Comparison of ENCODE assay signal across 28 mouse cellular contexts in genomic region chr7:121011794-121012689, GRCm38 (mm10). TPM values are rescaled to one million over a fixed set of nuclear protein-coding genes. Genes with fewer than 3 reads are reported as not detected.
DNase-seq lines count a peak whose midpoint lies in the region; ATAC-seq lines count a peak whose summit lies in the region.
"Had no signal": no experiment of that assay in that cellular context is flagged by ENCODE, and none has a peak within 500 bp of the region (broad histone marks: within the 10 kb centered on the region; RNA-seq: fewer than 3 reads in every experiment).

No protein-coding gene starts in this region.

- no peak overlapping the region for H3K4me2 ChIP-seq in forebrain, embryonic 12.5 days
- H3K4me2 ChIP-seq in midbrain, embryonic 15.5 days = no peak overlapping the region
- peak overlapping the region; percentile 14; the same call in 1 of the 2 replicates for H3K4me2 ChIP-seq in limb, embryonic 15.5 days
- H3K4me2 ChIP-seq: heart, embryonic 11.5 days had no signal

- 65% methylated on average over 10 of the region's 10 CpGs for WGBS in forebrain, embryonic 10.5 days
- 47% methylated on average over 10 of the region's 10 CpGs for WGBS in forebrain, embryonic 12.5 days
- WGBS in midbrain, embryonic 15.5 days = 55% methylated on average over 10 of the region's 10 CpGs
- 81% methylated on average over 10 of the region's 10 CpGs for WGBS in midbrain, embryonic 10.5 days
- WGBS in limb, embryonic 15.5 days = 28% methylated on average over 10 of the region's 10 CpGs

- peaks cover 18% of the 10 kb centered on the region for H3K4me1 ChIP-seq in forebrain, embryonic 10.5 days
- H3K4me1 ChIP-seq in forebrain, embryonic 12.5 days = peaks cover 9% of the 10 kb centered on the region
- H3K4me1 ChIP-seq in midbrain, embryonic 15.5 days = 0 out of 2 replicates have a peak, but pooled peaks cover 9% of the 10 kb centered on the region
- no peaks in the 10 kb centered on the region for H3K4me1 ChIP-seq in midbrain, embryonic 10.5 days
- H3K4me1 ChIP-seq in limb, embryonic 15.5 days = peaks cover 14% of the 10 kb centered on the region; the same call in 1 of the 2 replicates

- DNase-seq in forebrain, embryonic 10.5 days (ENCODE audit: extremely low spot score, low spot score) = no peak
- DNase-seq in midbrain, embryonic 10.5 days (ENCODE audit: low spot score) = no peak
- DNase-seq in forelimb bud, embryonic 11.5 days (ENCODE audit: low read depth, low spot score) = peak; percentile 64
- DNase-seq in liver = no peak
- DNase-seq: adrenal gland, postnatal 10 days; cerebellum, adult 11 months; cerebellum, postnatal 10 days; heart, postnatal 10 days; kidney, adult 8-10 months; kidney, postnatal 25 days; layer of hippocampus, adult 9-11 months; left cerebral cortex, postnatal 4 days; lung, postnatal 14 days; right cerebral cortex, postnatal 25 days; thymus, adult 2 months had no signal

- no peak overlapping the region for H3K9ac ChIP-seq in forebrain, embryonic 12.5 days
- H3K9ac ChIP-seq in midbrain, embryonic 15.5 days = no peak overlapping the region
- no peak overlapping the region for H3K9ac ChIP-seq in limb, embryonic 15.5 days

- no peak overlapping the region for H3K4me3 ChIP-seq in forebrain, embryonic 10.5 days
- H3K4me3 ChIP-seq in forebrain, embryonic 12.5 days (replicated peaks) = no peak overlapping the region
- H3K4me3 ChIP-seq in midbrain, embryonic 15.5 days = no peak overlapping the region
- H3K4me3 ChIP-seq in midbrain, embryonic 10.5 days = no peak overlapping the region
- no peak overlapping the region for H3K4me3 ChIP-seq in limb, embryonic 15.5 days
- H3K4me3 ChIP-seq: left cerebral cortex, adult 2 months had no signal

- no peaks in the 10 kb centered on the region for H3K9me3 ChIP-seq in forebrain, embryonic 10.5 days
- H3K9me3 ChIP-seq in forebrain, embryonic 12.5 days = no peaks in the 10 kb centered on the region
- no peaks in the 10 kb centered on the region for H3K9me3 ChIP-seq in midbrain, embryonic 15.5 days
- H3K9me3 ChIP-seq in midbrain, embryonic 10.5 days (replicated peaks) = no peaks in the 10 kb centered on the region
- H3K9me3 ChIP-seq in limb, embryonic 15.5 days = no peaks in the 10 kb centered on the region
- H3K9me3 ChIP-seq: G1E had no signal

- peak overlapping the region; percentile 48; the same call in 1 of the 2 replicates for H3K27ac ChIP-seq in forebrain, embryonic 10.5 days
- no peak overlapping the region for H3K27ac ChIP-seq in forebrain, embryonic 12.5 days
- H3K27ac ChIP-seq in midbrain, embryonic 15.5 days = no peak overlapping the region
- no peak overlapping the region for H3K27ac ChIP-seq in midbrain, embryonic 10.5 days (replicated peaks)
- H3K27ac ChIP-seq in limb, embryonic 15.5 days = peak overlapping the region; percentile 61
- H3K27ac ChIP-seq: left cerebral cortex, adult 2 months had no signal

- no peaks in the 10 kb centered on the region for H3K36me3 ChIP-seq in forebrain, embryonic 10.5 days (replicated peaks)
- H3K36me3 ChIP-seq in forebrain, embryonic 12.5 days (replicated peaks) = no peaks in the 10 kb centered on the region
- H3K36me3 ChIP-seq in midbrain, embryonic 15.5 days (replicated peaks) = no peaks in the 10 kb centered on the region
- H3K36me3 ChIP-seq in midbrain, embryonic 10.5 days = no peaks in the 10 kb centered on the region
- no peaks in the 10 kb centered on the region for H3K36me3 ChIP-seq in limb, embryonic 15.5 days
- H3K36me3 ChIP-seq: G1E had no signal

- no peak for ATAC-seq in forebrain, embryonic 12.5 days (ENCODE audit: low FRiP score)
- ATAC-seq in midbrain, embryonic 15.5 days (replicated peaks) = peak; percentile 69; the same call in 1 of the 2 replicates
- ATAC-seq in limb, embryonic 15.5 days (ENCODE audit: insufficient number of reproducible peaks, low FRiP score, low TSS enrichment, low read depth) = peak; percentile 55; the same call in 1 of the 2 replicates
- ATAC-seq in monocyte, adult 5-6 weeks (replicated peaks; ENCODE audit: insufficient number of reproducible peaks, low FRiP score, low TSS enrichment, poor library complexity, severe bottlenecking) = no peak
- ATAC-seq: activated CD4-positive, CD25-positive, alpha-beta regulatory T cell, adult 4 months had no signal

- no peaks in the 10 kb centered on the region for H3K27me3 ChIP-seq in forebrain, embryonic 10.5 days (ENCODE audit: poor library complexity, severe bottlenecking)
- H3K27me3 ChIP-seq in forebrain, embryonic 12.5 days = no peaks in the 10 kb centered on the region
- H3K27me3 ChIP-seq in midbrain, embryonic 15.5 days (replicated peaks) = no peaks in the 10 kb centered on the region
- no peaks in the 10 kb centered on the region for H3K27me3 ChIP-seq in midbrain, embryonic 10.5 days (ENCODE audit: low read depth, poor library complexity, severe bottlenecking)
- no peaks in the 10 kb centered on the region for H3K27me3 ChIP-seq in limb, embryonic 15.5 days

RNA-seq across cellular contexts. Expression of gene Mettl9, which starts 22.2 kb away (rescaled TPM):
- polyA plus RNA-seq in forebrain, embryonic 10.5 days (2016; fragmentation: Nextera tagmentation; extraction: Ambion mirVana) = 184 and 188 TPM in 2 replicates
- 227 and 230 TPM in 2 replicates for polyA plus RNA-seq in forebrain, embryonic 12.5 days (2016; fragmentation: Nextera tagmentation; extraction: Ambion mirVana)
- 184 and 186 TPM in 2 replicates for polyA plus RNA-seq in midbrain, embryonic 15.5 days (2015; fragmentation: Nextera tagmentation; extraction: Ambion mirVana)
- polyA plus RNA-seq in midbrain, embryonic 10.5 days (2016; fragmentation: Nextera tagmentation; extraction: Ambion mirVana) = 205 and 210 TPM in 2 replicates
- polyA plus RNA-seq in limb, embryonic 15.5 days (2015; fragmentation: Nextera tagmentation; extraction: Ambion mirVana) = 150 and 171 TPM in 2 replicates
- total RNA-seq in monocyte, adult 5-6 weeks (2017) = 45.0 to 54.5 TPM (median 52.3 TPM) in 3 replicates

RNA-seq across cellular contexts. Expression of gene Mfsd13b, which starts 29.7 kb away (rescaled TPM):
- 0.37 and 0.68 TPM in 2 replicates for polyA plus RNA-seq in forebrain, embryonic 10.5 days (2016; fragmentation: Nextera tagmentation; extraction: Ambion mirVana)
- polyA plus RNA-seq in forebrain, embryonic 12.5 days (2016; fragmentation: Nextera tagmentation; extraction: Ambion mirVana) = 0.15 and 0.20 TPM in 2 replicates
- 0.18 and 0.49 TPM in 2 replicates for polyA plus RNA-seq in midbrain, embryonic 15.5 days (2015; fragmentation: Nextera tagmentation; extraction: Ambion mirVana)
- polyA plus RNA-seq in midbrain, embryonic 10.5 days (2016; fragmentation: Nextera tagmentation; extraction: Ambion mirVana) = 0.61 and 0.63 TPM in 2 replicates
- polyA plus RNA-seq in limb, embryonic 15.5 days (2015; fragmentation: Nextera tagmentation; extraction: Ambion mirVana) = 0.22 and 0.46 TPM in 2 replicates
- total RNA-seq in monocyte, adult 5-6 weeks (2017) = not detected in 3 replicates
- total RNA-seq: gastrocnemius, adult 8-10 months; granulocyte monocyte progenitor cell, adult 5-6 weeks; heart, postnatal 10 days; left cerebral cortex, postnatal 4 days; megakaryocyte, adult 5-6 weeks had no signal
- polyA plus RNA-seq: activated CD4-positive, CD25-positive, alpha-beta regulatory T cell, adult 4 months; G1E; liver, embryonic 16.5 days; neural tube, embryonic 14.5 days had no signal

RNA-seq across cellular contexts. Expression of gene Cdr2, which starts 29.9 kb away (rescaled TPM):
- 12.9 TPM in 2 replicates for polyA plus RNA-seq in forebrain, embryonic 10.5 days (2016; fragmentation: Nextera tagmentation; extraction: Ambion mirVana)
- polyA plus RNA-seq in forebrain, embryonic 12.5 days (2016; fragmentation: Nextera tagmentation; extraction: Ambion mirVana) = 14.5 and 14.9 TPM in 2 replicates
- polyA plus RNA-seq in midbrain, embryonic 15.5 days (2015; fragmentation: Nextera tagmentation; extraction: Ambion mirVana) = 14.7 and 15.0 TPM in 2 replicates
- polyA plus RNA-seq in midbrain, embryonic 10.5 days (2016; fragmentation: Nextera tagmentation; extraction: Ambion mirVana) = 12.0 and 13.7 TPM in 2 replicates
- polyA plus RNA-seq in limb, embryonic 15.5 days (2015; fragmentation: Nextera tagmentation; extraction: Ambion mirVana) = 12.4 and 16.2 TPM in 2 replicates
- total RNA-seq in monocyte, adult 5-6 weeks (2017) = 5.9 to 17.3 TPM (median 17.3 TPM) in 3 replicates

Comparison
In these comparisons a context has a peak if more than half of its experiments do, and no peak if none do; other contexts are left out.
1. H3K27ac ChIP-seq: peak in forebrain, embryonic 10.5 days (single experiment) and limb, embryonic 15.5 days (single experiment); none in forebrain, embryonic 12.5 days (single experiment), midbrain, embryonic 15.5 days (single experiment) and midbrain, embryonic 10.5 days (single experiment).
2. ATAC-seq: peak in midbrain, embryonic 15.5 days (single experiment) and limb, embryonic 15.5 days (single experiment); none in forebrain, embryonic 12.5 days (single experiment) and monocyte, adult 5-6 weeks (single experiment).